Mouse (Mus musculus) neural tube, embryonic 11.5 days (tissue): ENCODE data around the gene Tppp2. TPM values are rescaled to one million over a fixed set of nuclear protein-coding genes. Genes with fewer than 3 reads are reported as not detected.

Experiments used
- ATAC-seq: fragments of 200-750 bp; cut with Nextera tagmentation; 2 replicates; pipeline ENCODE4 v1.8.0; 2017; ENCODE audit warnings: moderate number of reproducible peaks, mild to moderate bottlenecking, moderate TSS enrichment, moderate library complexity; ENCODE audit not compliant: insufficient read depth, low FRiP score, low TSS enrichment
- DNase-seq: peaks from one replicate; pipeline ENCODE4 v3.0.0-alpha.2; 2015; ENCODE audit warnings: low spot score
- H3K27ac ChIP-seq: fragments of 300-500 bp; sonication (generic); 2 replicates; pipeline ENCODE4 v1.5.1; 2014; ENCODE audit warnings: low read depth, mild to moderate bottlenecking, low read length
- H3K27me3 ChIP-seq: fragments of 300-500 bp; sonication (generic); 2 replicates; pipeline ENCODE4 v1.6.1; 2014; ENCODE audit warnings: mild to moderate bottlenecking, low read length, mixed read lengths; ENCODE audit not compliant: control insufficient read depth, insufficient read depth
- H3K36me3 ChIP-seq: fragments of 300-500 bp; sonication (generic); 2 replicates; pipeline ENCODE4 v1.6.1; 2014; ENCODE audit warnings: mild to moderate bottlenecking, low read length, moderate library complexity, mixed read lengths; ENCODE audit not compliant: control insufficient read depth, insufficient read depth
- H3K4me1 ChIP-seq: fragments of 300-500 bp; sonication (generic); 2 replicates; pipeline ENCODE4 v1.6.1; 2014; ENCODE audit warnings: low read length, mixed read lengths; ENCODE audit not compliant: control insufficient read depth, insufficient read depth
- H3K4me2 ChIP-seq: fragments of 300-500 bp; sonication (generic); 2 replicates; pipeline ENCODE4 v1.6.1; 2014; ENCODE audit warnings: low read depth, mild to moderate bottlenecking, moderate library complexity
- H3K4me3 ChIP-seq: fragments of 300-500 bp; sonication (generic); 2 replicates; pipeline ENCODE4 v1.5.1; 2014; ENCODE audit warnings: low read depth, low read length
- H3K9ac ChIP-seq: fragments of 300-500 bp; sonication (generic); 2 replicates; pipeline ENCODE4 v1.6.1; 2014; ENCODE audit warnings: mild to moderate bottlenecking, low read length
- H3K9me3 ChIP-seq: fragments of 300-500 bp; sonication (generic); 2 replicates; pipeline ENCODE4 v1.6.1; 2016; ENCODE audit warnings: low read length; ENCODE audit not compliant: control insufficient read depth
- WGBS: fragments of 180-500 bp; shearing (Covaris S2); extraction: QIAGEN DNeasy Blood & Tissue Kit; methylation state at CpG from one replicate; pipeline ENCODE4 v1.1.7; 2014; 5-methylcytosine and 5-hydroxymethylcytosine counted together
- polyA plus RNA-seq: library from polyadenylated mRNA; unstranded; fragments of >200 nt; fragmentation: Nextera tagmentation; extraction: Ambion mirVana; gene quantifications from 2 replicates; pipeline ENCODE4 v1.2.1, GENCODE M21; 2014

Tppp2 gene
- polyA plus RNA-seq, result not detected in 2 replicates

- Histone ChIP-seq H3K9me3 (no peaks in the 10 kb centered on the region), H3K4me2 (no peak within 1 kb of the TSS), H3K27me3 (peaks cover 4% of the 10 kb centered on the region; the same call in 1 of the 2 replicates), H3K4me3 (no peak within 1 kb of the TSS), H3K4me1 (peaks cover 5% of the 10 kb centered on the region), H3K27ac (no peak within 1 kb of the TSS), H3K9ac (no peak within 1 kb of the TSS), H3K36me3 (no peaks in the 10 kb centered on the region)
- no peak for DNase-seq
- 91% methylated on average over 4 of the region's 4 CpGs for WGBS
- no peak for ATAC-seq
Observed at GRCm38 (mm10) chr14:51918125-51918524, at the start of gene Tppp2. TSS of gene Tppp2 (plus strand) at chr14:51918425.

DNA sequence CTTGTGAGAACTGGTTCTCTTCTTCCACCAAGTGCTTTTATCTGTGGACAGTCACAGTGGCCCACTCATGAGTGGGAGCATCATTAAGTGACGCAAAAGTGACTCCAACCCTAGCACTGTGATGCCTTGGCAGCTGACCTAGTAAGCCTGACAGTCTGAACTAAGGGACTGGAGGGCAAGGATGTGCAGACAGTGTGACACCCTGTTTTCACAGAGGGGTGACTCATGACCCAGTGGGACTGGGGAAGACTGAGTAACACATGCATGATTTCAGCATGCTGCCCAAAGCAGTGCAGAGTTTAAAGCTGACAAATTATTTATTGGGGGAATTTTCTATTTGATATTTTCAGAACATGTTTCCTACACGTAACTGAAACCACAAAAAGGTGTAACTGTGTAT is 47.5 kb upstream of the Tppp2 start:
- Histone ChIP-seq H3K4me1 (no peaks in the 10 kb centered on the region), H3K27me3 (no peaks in the 10 kb centered on the region), H3K36me3 (no peaks in the 10 kb centered on the region), H3K27ac (no peak overlapping the region), H3K4me3 (no peak overlapping the region), H3K4me2 (no peak overlapping the region), H3K9me3 (no peaks in the 10 kb centered on the region), H3K9ac (no peak overlapping the region)
- 73% methylated on average over 2 of the region's 2 CpGs for WGBS
- ATAC-seq, result no peak
- no peak for DNase-seq

GRCm38 (mm10) chr14:51871741-51872140 is 46.5 kb upstream of the Tppp2 start:
- Histone ChIP-seq H3K4me3 (no peak overlapping the region), H3K4me1 (no peaks in the 10 kb centered on the region), H3K9me3 (no peaks in the 10 kb centered on the region), H3K4me2 (no peak overlapping the region), H3K9ac (no peak overlapping the region), H3K27me3 (no peaks in the 10 kb centered on the region), H3K36me3 (no peaks in the 10 kb centered on the region), H3K27ac (no peak overlapping the region)
- ATAC-seq (no peak), DNase-seq (no peak)
- 82% methylated on average over 9 of the region's 9 CpGs for WGBS

- DNase-seq, result no peak
- Histone ChIP-seq H3K4me2 (no peak overlapping the region), H3K36me3 (no peaks in the 10 kb centered on the region), H3K27ac (no peak overlapping the region), H3K9me3 (no peaks in the 10 kb centered on the region), H3K27me3 (no peaks in the 10 kb centered on the region), H3K4me1 (no peaks in the 10 kb centered on the region), H3K9ac (no peak overlapping the region), H3K4me3 (no peak overlapping the region)
- no peak for ATAC-seq
- WGBS, result 78% methylated on average over 3 of the region's 3 CpGs
Observed at GRCm38 (mm10) chr14:51877517-51877916, 40.7 kb upstream of the Tppp2 start.

GRCm38 (mm10) chr14:51883527-51884030 is 34.6 kb upstream of the Tppp2 start:
- 2% methylated on average over 4 of the region's 4 CpGs for WGBS
- ATAC-seq, result peak; percentile 36
- Histone ChIP-seq H3K4me2 (peak overlapping the region; percentile 81), H3K9me3 (no peaks in the 10 kb centered on the region), H3K27me3 (no peaks in the 10 kb centered on the region), H3K27ac (peak overlapping the region; percentile 39; the same call in 1 of the 2 replicates), H3K4me3 (peak overlapping the region; percentile 82), H3K4me1 (peaks cover 6% of the 10 kb centered on the region; the same call in 1 of the 2 replicates), H3K9ac (peak overlapping the region; percentile 35), H3K36me3 (peaks cover 6% of the 10 kb centered on the region; the same call in 1 of the 2 replicates)
- DNase-seq, result peak; percentile 71

GRCm38 (mm10) chr14:51884031-51884544 is 34.1 kb upstream of the Tppp2 start:
- ATAC-seq (peak; percentile 41), DNase-seq (no peak)
- Histone ChIP-seq H3K27ac (peak overlapping the region; percentile 39; the same call in 1 of the 2 replicates), H3K4me2 (peak overlapping the region; percentile 81), H3K36me3 (peaks cover 6% of the 10 kb centered on the region; the same call in 1 of the 2 replicates), H3K9me3 (no peaks in the 10 kb centered on the region), H3K27me3 (no peaks in the 10 kb centered on the region), H3K4me3 (peak overlapping the region; percentile 82), H3K9ac (peak overlapping the region; percentile 35), H3K4me1 (peaks cover 6% of the 10 kb centered on the region; the same call in 1 of the 2 replicates)
- WGBS, result 1% methylated on average over 14 of the region's 14 CpGs

DNA sequence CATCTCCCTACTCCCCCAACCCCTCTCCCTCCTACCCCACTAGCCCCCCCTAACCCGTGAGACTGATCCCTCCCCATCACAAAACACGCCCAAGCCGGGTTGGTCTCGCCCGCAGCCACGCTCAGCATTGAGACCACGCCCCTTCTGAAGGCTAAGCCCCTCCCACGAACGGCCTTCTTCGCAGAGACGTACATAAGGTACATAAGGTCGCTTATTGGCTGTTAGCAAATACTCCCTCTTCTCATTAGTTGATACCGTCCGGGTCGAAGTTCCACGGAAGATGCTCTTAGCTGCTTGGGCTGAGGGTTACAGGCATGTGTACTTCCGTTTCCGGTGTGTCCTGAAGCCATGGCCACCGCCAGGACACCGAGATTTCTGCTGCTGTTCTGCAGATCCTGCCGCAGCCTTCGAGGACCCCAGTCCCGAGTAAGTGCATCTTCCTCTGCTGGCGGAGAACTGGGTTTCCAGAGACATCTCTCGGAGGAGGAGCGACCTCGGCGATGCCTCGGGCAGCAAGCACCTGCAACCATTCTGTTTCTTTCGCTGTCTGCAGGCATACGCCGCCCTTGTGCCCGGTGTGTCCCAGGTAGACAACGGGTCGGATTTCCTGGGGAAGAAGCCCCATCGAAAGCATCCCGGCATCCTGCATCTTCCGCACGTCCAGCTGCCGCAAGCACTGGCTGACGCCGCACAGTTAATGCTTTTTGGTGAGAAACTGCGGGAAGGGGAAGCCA is 33.5 kb upstream of the Tppp2 start, which contains the start of gene Mettl17:
Gene Mettl17 (plus strand): TSS at position 245 of the 734 bp plus-strand sequence.
- Histone ChIP-seq H3K4me3 (peak within 1 kb of the TSS; percentile 82), H3K27ac (peak within 1 kb of the TSS; percentile 62), H3K9me3 (no peaks in the 10 kb centered on the region), H3K4me1 (peaks cover 6% of the 10 kb centered on the region; the same call in 1 of the 2 replicates), H3K9ac (peak within 1 kb of the TSS; percentile 69), H3K4me2 (peak within 1 kb of the TSS; percentile 81), H3K27me3 (no peaks in the 10 kb centered on the region), H3K36me3 (peaks cover 11% of the 10 kb centered on the region; the same call in 1 of the 2 replicates)
- WGBS, result under 1% methylated on average over 42 of the region's 43 CpGs
- DNase-seq (peak; percentile 95), ATAC-seq (peak; percentile 97)

DNA sequence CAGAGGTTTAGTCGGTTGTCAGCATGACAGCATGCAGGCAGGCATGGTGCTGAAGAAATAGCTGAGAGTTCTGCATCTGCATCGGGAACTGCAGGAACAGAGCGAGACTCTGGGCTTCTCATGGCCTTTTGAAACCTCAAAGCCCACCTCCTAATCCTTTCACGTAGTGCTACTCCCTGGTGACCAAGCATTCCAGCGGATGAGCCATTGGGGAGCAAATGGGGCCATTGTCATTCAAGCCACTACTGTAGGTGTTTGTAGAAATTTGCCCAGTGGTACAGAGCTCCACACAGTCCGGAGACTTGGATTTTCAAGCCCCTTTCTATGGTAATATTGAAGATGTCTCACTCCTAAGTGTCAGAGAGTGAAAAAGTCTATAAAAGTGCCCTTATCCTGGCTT is 32.2 kb upstream of the Tppp2 start:
- Histone ChIP-seq H3K9ac (no peak overlapping the region), H3K4me1 (peaks cover 6% of the 10 kb centered on the region; the same call in 1 of the 2 replicates), H3K9me3 (no peaks in the 10 kb centered on the region), H3K27me3 (no peaks in the 10 kb centered on the region), H3K4me2 (peak overlapping the region; percentile 81; the same call in 1 of the 2 replicates), H3K4me3 (peak overlapping the region; percentile 82; the same call in 1 of the 2 replicates), H3K36me3 (peaks cover 19% of the 10 kb centered on the region), H3K27ac (no peak overlapping the region)
- ATAC-seq (no peak), DNase-seq (no peak)
- WGBS, result 58% methylated on average over 6 of the region's 6 CpGs
